Mouse (Mus musculus): ENCODE measurements around the gene Aire. TPM values are rescaled to one million over a fixed set of nuclear protein-coding genes. Genes with fewer than 3 reads are reported as not detected.

The Aire gene
- polyA plus RNA-seq, 1 experiment from 2014 or later, result 1.5 TPM

- Histone ChIP-seq H3K27ac (ENCODE audit: low read depth) (peak within 1 kb of the TSS; percentile 99), H3K27me3 (ENCODE audit: insufficient read depth, low read length) (no peaks in the 10 kb centered on the region), H3K4me1 (ENCODE audit: insufficient read depth) (peaks cover 7% of the 10 kb centered on the region), H3K36me3 (ENCODE audit: insufficient read depth) (0 out of 2 replicates have a peak, but pooled peaks cover 8% of the 10 kb centered on the region), H3K4me3 (ENCODE audit: low read depth, low read length) (peak within 1 kb of the TSS; percentile 79), H3K9me3 (ENCODE audit: low read depth, low read length) (no peaks in the 10 kb centered on the region), H3K4me2 (peak within 1 kb of the TSS; percentile 94), H3K9ac (peak within 1 kb of the TSS; percentile 90)
- DNase-seq (no peak), ATAC-seq (ENCODE audit: insufficient read depth) (no peak; the same call in none of the 2 replicates)
- 1% methylated on average over 9 of the region's 9 CpGs for WGBS
- TF ChIP-seq CTCF (IDR thresholded peaks at IDR 0.05; ENCODE audit: low read depth), result no peak
Observed at GRCm38 (mm10) chr10:78009945-78010293, 33.5 kb downstream of the Aire start, which contains the start of gene Pfkl. Gene Pfkl, minus strand, starts transcription at chr10:78010083.

GRCm38 (mm10) chr10:78009184-78009944, 34.0 kb downstream of the Aire start:
- H3K4me1 ChIP-seq (ENCODE audit: insufficient read depth), result peaks cover 7% of the 10 kb centered on the region
- peak overlapping the region; percentile 90 for H3K9ac ChIP-seq
- DNase-seq, result peak; percentile 96
- no peaks in the 10 kb centered on the region for H3K27me3 ChIP-seq (ENCODE audit: insufficient read depth, low read length)
- WGBS, result under 1% methylated on average over 59 of the region's 59 CpGs
- H3K27ac ChIP-seq (ENCODE audit: low read depth), result peak overlapping the region; percentile 99
- ATAC-seq (ENCODE audit: insufficient read depth), result peak; percentile 97
- peak overlapping the region; percentile 94 for H3K4me2 ChIP-seq
- peak overlapping the region; percentile 79 for H3K4me3 ChIP-seq (ENCODE audit: low read depth, low read length)
- peaks cover 13% of the 10 kb centered on the region; the same call in 1 of the 2 replicates for H3K36me3 ChIP-seq (ENCODE audit: insufficient read depth)
- TF ChIP-seq CTCF (IDR thresholded peaks at IDR 0.05; ENCODE audit: low read depth), result peak; percentile 76
- no peaks in the 10 kb centered on the region for H3K9me3 ChIP-seq (ENCODE audit: low read depth, low read length)

GRCm38 (mm10) chr10:78008169-78008568, 35.2 kb downstream of the Aire start:
- peaks cover 7% of the 10 kb centered on the region for H3K4me1 ChIP-seq (ENCODE audit: insufficient read depth)
- WGBS, result 74% methylated on average over 3 of the region's 3 CpGs
- H3K27ac ChIP-seq (ENCODE audit: low read depth), result peak overlapping the region; percentile 99
- H3K9ac ChIP-seq, result peak overlapping the region; percentile 90
- no peaks in the 10 kb centered on the region for H3K9me3 ChIP-seq (ENCODE audit: low read depth, low read length)
- DNase-seq, result no peak
- H3K4me2 ChIP-seq, result peak overlapping the region; percentile 94
- peaks cover 21% of the 10 kb centered on the region for H3K36me3 ChIP-seq (ENCODE audit: insufficient read depth)
- H3K4me3 ChIP-seq (ENCODE audit: low read depth, low read length), result peak overlapping the region; percentile 79
- no peak for TF ChIP-seq CTCF (IDR thresholded peaks at IDR 0.05; ENCODE audit: low read depth)
- H3K27me3 ChIP-seq (ENCODE audit: insufficient read depth, low read length), result no peaks in the 10 kb centered on the region
- no peak for ATAC-seq (ENCODE audit: insufficient read depth)

GRCm38 (mm10) chr10:78007203-78007602, 36.2 kb downstream of the Aire start:
- no peaks in the 10 kb centered on the region for H3K27me3 ChIP-seq (ENCODE audit: insufficient read depth, low read length)
- DNase-seq, result no peak
- WGBS, result 31% methylated on average over 7 of the region's 7 CpGs
- H3K27ac ChIP-seq (ENCODE audit: low read depth), result 0 out of 2 replicates have a peak overlapping the region, but pooled peaks have one; percentile 24
- peak overlapping the region; percentile 79; the same call in 1 of the 2 replicates for H3K4me3 ChIP-seq (ENCODE audit: low read depth, low read length)
- no peak for TF ChIP-seq CTCF (IDR thresholded peaks at IDR 0.05; ENCODE audit: low read depth)
- H3K36me3 ChIP-seq (ENCODE audit: insufficient read depth), result peaks cover 29% of the 10 kb centered on the region
- ATAC-seq (ENCODE audit: insufficient read depth), result no peak
- H3K9me3 ChIP-seq (ENCODE audit: low read depth, low read length), result no peaks in the 10 kb centered on the region
- peak overlapping the region; percentile 94 for H3K4me2 ChIP-seq
- peaks cover 7% of the 10 kb centered on the region for H3K4me1 ChIP-seq (ENCODE audit: insufficient read depth)
- H3K9ac ChIP-seq, result no peak overlapping the region; the same call in 1 of the 2 replicates

GRCm38 (mm10) chr10:78005791-78006438, 37.5 kb downstream of the Aire start:
- no peak for ATAC-seq (ENCODE audit: insufficient read depth)
- no peaks in the 10 kb centered on the region for H3K9me3 ChIP-seq (ENCODE audit: low read depth, low read length)
- no peak overlapping the region for H3K9ac ChIP-seq
- no peaks in the 10 kb centered on the region for H3K27me3 ChIP-seq (ENCODE audit: insufficient read depth, low read length)
- no peak for TF ChIP-seq CTCF (IDR thresholded peaks at IDR 0.05; ENCODE audit: low read depth)
- H3K36me3 ChIP-seq (ENCODE audit: insufficient read depth), result peaks cover 42% of the 10 kb centered on the region
- WGBS, result 80% methylated on average over 4 of the region's 4 CpGs
- H3K27ac ChIP-seq (ENCODE audit: low read depth), result no peak overlapping the region
- H3K4me1 ChIP-seq (ENCODE audit: insufficient read depth), result peaks cover 7% of the 10 kb centered on the region
- no peak overlapping the region for H3K4me3 ChIP-seq (ENCODE audit: low read depth, low read length)
- H3K4me2 ChIP-seq, result no peak overlapping the region
- no peak for DNase-seq

- no peaks in the 10 kb centered on the region for H3K9me3 ChIP-seq (ENCODE audit: low read depth, low read length)
- peaks cover 7% of the 10 kb centered on the region for H3K4me1 ChIP-seq (ENCODE audit: insufficient read depth)
- no peaks in the 10 kb centered on the region for H3K27me3 ChIP-seq (ENCODE audit: insufficient read depth, low read length)
- ATAC-seq (ENCODE audit: insufficient read depth) (no peak), DNase-seq (no peak)
- TF ChIP-seq CTCF (IDR thresholded peaks at IDR 0.05; ENCODE audit: low read depth), result no peak
- no peak overlapping the region for H3K9ac ChIP-seq
- no peak overlapping the region for H3K27ac ChIP-seq (ENCODE audit: low read depth)
- 90% methylated on average over 3 of the region's 3 CpGs for WGBS
- no peak overlapping the region for H3K4me3 ChIP-seq (ENCODE audit: low read depth, low read length)
- peaks cover 55% of the 10 kb centered on the region for H3K36me3 ChIP-seq (ENCODE audit: insufficient read depth)
- H3K4me2 ChIP-seq, result no peak overlapping the region
Observed at GRCm38 (mm10) chr10:78004479-78005100, 38.8 kb downstream of the Aire start.

GRCm38 (mm10) chr10:78002316-78002715, 41.1 kb downstream of the Aire start:
- Histone ChIP-seq H3K4me3 (ENCODE audit: low read depth, low read length) (no peak overlapping the region), H3K4me1 (ENCODE audit: insufficient read depth) (no peaks in the 10 kb centered on the region), H3K4me2 (no peak overlapping the region), H3K36me3 (ENCODE audit: insufficient read depth) (peaks cover 72% of the 10 kb centered on the region), H3K9me3 (ENCODE audit: low read depth, low read length) (no peaks in the 10 kb centered on the region), H3K9ac (no peak overlapping the region), H3K27ac (ENCODE audit: low read depth) (no peak overlapping the region), H3K27me3 (ENCODE audit: insufficient read depth, low read length) (no peaks in the 10 kb centered on the region)
- 92% methylated on average over 2 of the region's 2 CpGs for WGBS
- no peak for TF ChIP-seq CTCF (IDR thresholded peaks at IDR 0.05; ENCODE audit: low read depth)
- no peak for DNase-seq
- no peak for ATAC-seq (ENCODE audit: insufficient read depth)
